Mouse (Mus musculus) gastrocnemius, postnatal 25 days (tissue): ENCODE results near the gene Rnf157. TPM values are rescaled to one million over a fixed set of nuclear protein-coding genes. Genes with fewer than 3 reads are reported as not detected.
"Not testable (repeated sequence)": the region's sequence is repeated elsewhere in the genome, so short reads cannot be mapped to it uniquely, and the experiment has no call there.

ENCODE experiments used
- DNase-seq: peaks from one replicate; pipeline ENCODE4 v3.0.0; 2022
- total RNA-seq, 2 experiments: library from RNA; stranded (reverse); gene quantifications; 1 replicate in 1 of 2; 2 replicates in 1 of 2; pipeline ENCODE4 v1.2.3; 2021

Rnf157 gene
- total RNA-seq, 2 experiments from 2014 or later: 21.8 to 31.4 TPM

GRCm38 (mm10) chr11:116434287-116434966 lies 21.6 kb upstream of the Rnf157 start:
- DNase-seq: peak; percentile 85

GRCm38 (mm10) chr11:116433356-116434286 lies 20.8 kb upstream of the Rnf157 start, which contains the start of gene Ubald2:
Gene Ubald2, plus strand, starts transcription at chr11:116434094.
- DNase-seq: peak; percentile 100

- no peak for DNase-seq
Measured at GRCm38 (mm10) chr11:116432593-116433355, 19.9 kb upstream of the Rnf157 start.

GRCm38 (mm10) chr11:116432127-116432526 lies 19.3 kb upstream of the Rnf157 start:
- no peak for DNase-seq

- no peak for DNase-seq
Measured at GRCm38 (mm10) chr11:116431428-116432077, 18.7 kb upstream of the Rnf157 start.

GRCm38 (mm10) chr11:116430723-116431427 lies 18.0 kb upstream of the Rnf157 start:
- no peak for DNase-seq

- no peak for DNase-seq
Measured at GRCm38 (mm10) chr11:116429862-116430613, 17.2 kb upstream of the Rnf157 start.

- no peak for DNase-seq
Measured at GRCm38 (mm10) chr11:116428872-116429859, 16.3 kb upstream of the Rnf157 start.

GRCm38 (mm10) chr11:116426852-116427575 lies 14.2 kb upstream of the Rnf157 start:
- no peak for DNase-seq

GRCm38 (mm10) chr11:116426328-116426727 lies 13.5 kb upstream of the Rnf157 start:
- not testable (repeated sequence) for DNase-seq

- no peak for DNase-seq
Measured at GRCm38 (mm10) chr11:116424621-116425407, 12.0 kb upstream of the Rnf157 start.

- no peak for DNase-seq
Measured at GRCm38 (mm10) chr11:116423782-116424620, 11.2 kb upstream of the Rnf157 start.

- no peak for DNase-seq
Measured at GRCm38 (mm10) chr11:116423214-116423613, 10.4 kb upstream of the Rnf157 start.

- no peak for DNase-seq
Measured at GRCm38 (mm10) chr11:116422562-116422961, 9.7 kb upstream of the Rnf157 start.

GRCm38 (mm10) chr11:116421102-116421501 lies 8.3 kb upstream of the Rnf157 start:
- DNase-seq: no peak

- no peak for DNase-seq
Measured at GRCm38 (mm10) chr11:116418841-116419462, 6.1 kb upstream of the Rnf157 start.
